Mouse (Mus musculus) olfactory bulb, adult 2 months (tissue): ENCODE measurements around the gene Ppwd1. TPM values are rescaled to one million over a fixed set of nuclear protein-coding genes. Genes with fewer than 3 reads are reported as not detected.
"Not testable (repeated sequence)": the region's sequence is repeated elsewhere in the genome, so short reads cannot be mapped to it uniquely, and the experiment has no call there.

Experiments used
- H3K27ac ChIP-seq: fragments of 200-500 bp; 2 replicates; pipeline ENCODE4 v1.5.1; 2012; ENCODE audit warnings: low read depth, low read length; ENCODE audit not compliant: insufficient read depth
- H3K4me1 ChIP-seq: fragments of 200-500 bp; 2 replicates; pipeline ENCODE4 v1.6.1; 2012; ENCODE audit warnings: low read length; ENCODE audit not compliant: control insufficient read depth, insufficient read depth
- H3K4me3 ChIP-seq: fragments of 200-500 bp; 2 replicates; pipeline ENCODE4 v1.5.1; 2012; ENCODE audit warnings: mild to moderate bottlenecking, low read depth, low read length, moderate library complexity; ENCODE audit not compliant: insufficient read depth
- CTCF ChIP-seq: fragments of 200-500 bp; IDR thresholded peaks from 2 replicates; pipeline ENCODE4 v1.5.1; 2012; ENCODE audit warnings: low read depth, mild to moderate bottlenecking, low read length, moderate library complexity; ENCODE audit not compliant: insufficient read depth
- POLR2A ChIP-seq: fragments of 200-500 bp; IDR thresholded peaks from 2 replicates; pipeline ENCODE4 v1.6.1; 2012; ENCODE audit warnings: mild to moderate bottlenecking, low read depth, low read length, moderate library complexity; ENCODE audit not compliant: insufficient read depth
- WGBS: fragments of 180-500 bp; shearing (Covaris S2); methylation state at CpG from one replicate; pipeline ENCODE4 v1.1.7; 2018; 5-methylcytosine and 5-hydroxymethylcytosine counted together
- polyA plus RNA-seq: library from polyadenylated mRNA; stranded (reverse); fragments of >200 nt; gene quantifications from 2 replicates; pipeline ENCODE4 v1.2.4, GENCODE M21; 2012; ENCODE audit warnings: low replicate concordance; ENCODE audit not compliant: missing spikeins, insufficient read depth, insufficient read length

Gene Ppwd1
- not detected in 2 replicates for polyA plus RNA-seq

DNA sequence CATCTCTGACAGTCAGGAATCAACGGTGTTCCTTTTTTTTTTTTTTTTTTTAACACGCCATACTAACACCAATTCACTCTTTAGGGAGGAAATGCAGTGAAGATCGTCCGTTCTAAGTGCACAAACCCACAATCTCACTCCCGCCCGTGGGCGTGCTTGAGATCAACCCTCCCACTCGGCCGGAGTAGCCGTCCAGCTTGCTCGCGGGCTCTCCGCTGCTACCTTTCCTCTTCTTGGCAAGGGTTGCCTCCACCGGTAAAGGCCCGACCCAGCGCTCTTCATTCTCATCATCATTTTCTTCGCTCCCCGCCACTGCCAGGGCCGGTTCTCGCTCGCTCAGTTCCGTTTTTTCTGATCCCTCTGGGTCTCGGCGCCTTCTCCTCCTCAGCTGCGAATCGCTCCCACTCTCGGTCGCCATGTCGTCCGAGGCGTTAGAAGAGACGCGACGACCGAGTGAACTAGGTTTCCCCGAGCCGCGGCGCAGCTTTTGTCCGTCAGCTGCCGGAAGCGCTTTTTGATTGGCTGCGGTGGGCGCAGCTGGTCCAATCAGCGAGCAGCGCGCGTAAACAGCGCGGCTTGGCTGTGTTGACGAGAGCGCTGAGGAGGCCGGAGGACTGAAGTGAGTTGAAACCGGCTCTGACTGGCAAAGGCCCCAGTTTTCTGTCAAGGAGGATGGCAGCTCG is at the start of gene Ppwd1, which contains the start of gene Cenpk:
Gene Ppwd1, minus strand, starts transcription at position 460 of the 683 bp plus-strand sequence.
Gene Cenpk, plus strand, starts transcription at position 228 of the 683 bp plus-strand sequence.
- TF ChIP-seq POLR2A (peak; percentile 90), CTCF (no peak)
- under 1% methylated on average over 55 of the region's 55 CpGs for WGBS
- peak within 1 kb of the TSS; percentile 77 for H3K27ac ChIP-seq
- peak within 1 kb of the TSS; percentile 79 for H3K4me3 ChIP-seq
- H3K4me1 ChIP-seq = no peaks in the 10 kb centered on the region

DNA sequence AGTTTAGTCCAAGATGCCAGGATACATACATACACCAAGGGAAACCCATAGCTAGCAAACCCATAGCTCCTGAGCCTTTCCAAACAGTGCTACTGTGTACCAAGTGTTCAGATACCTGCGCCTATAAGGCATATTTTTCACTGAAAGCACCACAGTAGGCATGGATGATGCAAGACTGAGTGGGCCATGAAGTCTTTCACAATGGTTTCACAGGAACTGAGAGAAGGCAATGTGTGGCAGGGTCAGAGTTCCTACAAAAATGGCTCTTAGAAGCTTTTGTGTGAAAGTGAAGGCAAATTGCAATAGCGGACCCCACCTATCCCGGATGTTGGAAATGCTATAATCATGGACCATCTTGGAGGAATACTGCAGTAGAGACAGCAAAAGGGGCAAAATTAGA is 30.4 kb upstream of the Ppwd1 start:
- H3K27ac ChIP-seq = no peak overlapping the region
- no peak overlapping the region for H3K4me3 ChIP-seq
- no peaks in the 10 kb centered on the region for H3K4me1 ChIP-seq
- TF ChIP-seq POLR2A (no peak), CTCF (no peak)
- WGBS = 93% methylated on average over 3 of the region's 3 CpGs

- TF ChIP-seq CTCF (no peak), POLR2A (no peak)
- 2% methylated on average over 15 of the region's 15 CpGs for whole genome bisulfite sequencing
- Histone ChIP-seq H3K4me3 (peak overlapping the region; percentile 79), H3K4me1 (no peaks in the 10 kb centered on the region), H3K27ac (no peak overlapping the region)
Observed at GRCm38 (mm10) chr13:104229181-104229580, 538 bp upstream of the Ppwd1 start.

GRCm38 (mm10) chr13:104227478-104227877 is 1.2 kb downstream of the Ppwd1 start:
- 42% methylated on average over 3 of the region's 3 CpGs for WGBS
- Histone ChIP-seq H3K27ac (no peak overlapping the region), H3K4me3 (no peak overlapping the region), H3K4me1 (no peaks in the 10 kb centered on the region)
- TF ChIP-seq POLR2A (no peak), CTCF (no peak)

- no peaks in the 10 kb centered on the region for H3K4me1 ChIP-seq
- H3K4me3 ChIP-seq = no peak overlapping the region
- H3K27ac ChIP-seq = no peak overlapping the region
- 43% methylated on average over 1 of the region's 1 CpGs for WGBS
- TF ChIP-seq POLR2A (no peak), CTCF (no peak)
Observed at GRCm38 (mm10) chr13:104204313-104204712, 24.3 kb downstream of the Ppwd1 start.

DNA sequence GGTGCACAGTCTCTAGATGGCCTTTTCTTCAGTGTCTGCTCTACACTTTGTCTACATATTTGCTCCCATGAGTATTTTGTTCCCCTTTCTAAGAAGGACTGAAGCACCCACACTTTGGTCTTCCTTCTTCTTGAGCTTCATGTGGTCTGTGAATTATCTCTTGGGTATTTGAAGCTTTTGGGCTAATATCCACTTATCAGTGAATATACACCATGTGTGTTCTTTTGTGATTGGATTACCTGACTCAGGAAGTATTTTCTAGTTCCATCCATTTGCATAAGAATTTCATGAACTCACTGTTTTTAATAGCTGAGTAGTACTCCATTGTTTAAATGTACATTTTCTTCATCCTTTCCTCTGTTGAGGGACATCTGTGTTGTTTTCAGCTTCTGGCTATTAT is 32.8 kb downstream of the Ppwd1 start:
- H3K4me3 ChIP-seq, H3K4me1 ChIP-seq, H3K27ac ChIP-seq: not testable (repeated sequence)

- H3K27ac ChIP-seq = no peak overlapping the region
- WGBS = 90% methylated on average over 4 of the region's 4 CpGs
- no peaks in the 10 kb centered on the region for H3K4me1 ChIP-seq
- H3K4me3 ChIP-seq = no peak overlapping the region
- TF ChIP-seq CTCF (no peak), POLR2A (no peak)
Observed at GRCm38 (mm10) chr13:104187357-104187756, 41.3 kb downstream of the Ppwd1 start.

DNA sequence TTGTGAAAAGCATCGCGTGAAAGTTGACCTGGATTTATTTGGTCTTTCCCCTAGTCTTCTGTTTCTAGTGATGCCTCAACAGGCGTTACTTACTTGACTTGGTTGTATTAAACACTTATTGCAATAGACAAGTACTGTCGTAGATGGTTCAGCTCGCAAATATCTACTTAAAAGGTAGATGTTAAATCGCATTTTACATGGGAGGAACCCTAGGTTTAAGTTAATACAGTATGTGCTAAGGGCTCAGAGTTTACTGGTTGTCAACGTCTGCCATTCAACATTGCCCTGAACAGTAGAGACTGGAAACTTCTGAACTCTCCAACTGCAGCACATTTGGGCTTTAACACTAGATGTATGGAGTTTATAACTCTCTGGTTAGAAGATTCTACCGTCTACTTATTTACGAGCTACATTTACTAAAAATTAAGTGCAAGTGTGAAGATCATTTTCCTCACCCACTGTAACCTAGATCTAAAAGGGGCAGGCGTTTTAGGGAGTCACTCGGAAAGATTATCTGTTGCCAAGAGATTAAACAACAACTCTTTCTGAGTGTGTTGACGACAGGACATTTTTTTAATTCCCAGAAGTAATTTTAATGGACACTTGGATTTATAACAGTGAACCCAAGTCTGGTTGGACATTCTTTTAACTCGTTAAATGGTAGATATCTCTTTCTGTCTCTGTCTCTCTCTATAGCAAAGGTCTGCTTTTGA is 49.3 kb downstream of the Ppwd1 start:
- Histone ChIP-seq H3K27ac (peak overlapping the region; percentile 68; the same call in 1 of the 2 replicates), H3K4me3 (peak overlapping the region; percentile 92), H3K4me1 (peaks cover 3% of the 10 kb centered on the region; the same call in 1 of the 2 replicates)
- 11% methylated on average over 13 of the region's 13 CpGs for WGBS
- TF ChIP-seq POLR2A (no peak), CTCF (no peak)

DNA sequence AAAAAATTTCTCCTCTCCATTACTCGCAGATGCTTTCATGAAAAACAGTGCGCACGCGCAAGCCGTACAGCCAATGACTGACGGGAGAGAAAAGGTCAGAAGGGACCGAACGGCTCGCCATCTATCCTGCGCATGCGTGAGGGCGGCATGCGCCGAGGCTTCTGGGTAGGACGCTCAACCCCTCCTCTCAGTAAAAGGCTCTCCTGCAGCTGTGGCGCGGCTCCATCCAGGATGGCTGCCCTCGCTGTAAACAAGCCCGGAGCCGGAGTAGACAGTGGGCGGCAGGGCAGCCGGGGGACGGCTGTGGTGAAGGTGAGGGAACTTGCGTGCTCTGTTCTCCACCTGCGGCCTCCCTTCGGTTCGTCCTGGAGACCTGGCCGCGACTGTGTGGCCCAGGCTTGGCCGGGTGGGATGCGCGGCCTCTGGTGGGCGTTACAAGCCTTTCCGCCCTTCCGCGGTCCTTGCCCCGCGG is 50.0 kb downstream of the Ppwd1 start, which contains the start of gene Trim23:
Gene Trim23, plus strand, starts transcription at position 148 of the 472 bp plus-strand sequence.
- Histone ChIP-seq H3K4me1 (peaks cover 3% of the 10 kb centered on the region; the same call in 1 of the 2 replicates), H3K27ac (peak within 1 kb of the TSS; percentile 68), H3K4me3 (peak within 1 kb of the TSS; percentile 97)
- under 1% methylated on average over 38 of the region's 38 CpGs for WGBS
- TF ChIP-seq POLR2A (peak; percentile 85), CTCF (no peak)
